Mouse (Mus musculus) spleen, postnatal 36 days (tissue): Measurements from ENCODE around the gene Krt26.

Source experiments
- DNase-seq, 2 experiments: peaks; one replicate each; pipeline ENCODE4 v3.0.0; 2022; ENCODE audit warnings: low spot score in 2 of 2, mixed read lengths in 1 of 2

The Krt26 gene

DNA sequence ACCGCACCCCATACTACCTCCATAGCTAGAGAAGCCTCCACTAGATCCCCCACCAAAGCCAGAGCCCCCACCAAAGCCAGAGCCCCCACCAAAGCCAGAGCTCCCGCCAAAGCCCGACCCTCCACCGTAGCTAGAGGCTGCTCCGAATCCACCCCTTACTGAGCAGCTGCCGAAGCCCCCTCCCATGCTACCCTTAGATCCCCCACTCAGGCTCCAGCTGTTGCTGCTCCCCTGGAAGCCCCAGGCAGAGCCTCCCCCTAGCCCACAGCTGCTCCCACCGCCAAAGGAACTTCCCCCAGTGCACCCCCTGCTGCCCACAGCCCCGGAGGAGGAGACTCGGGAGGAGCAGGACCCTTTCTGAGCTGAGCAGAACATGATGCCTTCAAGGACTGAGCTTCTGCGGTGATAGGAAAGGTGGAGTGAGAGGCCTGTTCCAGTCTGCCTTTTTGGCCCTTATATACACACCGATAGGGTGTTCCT is 52.9 kb downstream of the Krt26 start, which contains the start of gene Krt24:
TSS of gene Krt24 (minus strand) at position 430 of the 480 bp plus-strand sequence.
- no peak for DNase-seq

DNA sequence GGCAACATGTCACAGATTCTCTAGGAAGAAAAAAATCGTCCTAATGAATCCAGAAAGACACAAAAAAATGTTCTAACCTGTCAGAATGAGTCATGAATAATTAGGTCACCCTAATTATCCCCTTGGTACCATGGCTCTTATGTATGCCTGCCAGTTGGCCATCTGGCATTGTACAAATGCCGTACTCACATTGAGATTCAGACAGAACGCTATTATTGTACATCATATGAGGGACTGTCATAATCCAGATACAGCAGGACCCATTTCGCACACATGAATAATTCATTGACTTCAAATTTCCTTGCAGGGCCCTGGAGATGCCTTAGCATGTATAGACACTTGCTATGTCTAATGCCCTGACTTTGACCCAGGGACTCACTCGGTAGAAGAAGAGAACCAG is 53.8 kb downstream of the Krt26 start:
- DNase-seq: no peak

DNA sequence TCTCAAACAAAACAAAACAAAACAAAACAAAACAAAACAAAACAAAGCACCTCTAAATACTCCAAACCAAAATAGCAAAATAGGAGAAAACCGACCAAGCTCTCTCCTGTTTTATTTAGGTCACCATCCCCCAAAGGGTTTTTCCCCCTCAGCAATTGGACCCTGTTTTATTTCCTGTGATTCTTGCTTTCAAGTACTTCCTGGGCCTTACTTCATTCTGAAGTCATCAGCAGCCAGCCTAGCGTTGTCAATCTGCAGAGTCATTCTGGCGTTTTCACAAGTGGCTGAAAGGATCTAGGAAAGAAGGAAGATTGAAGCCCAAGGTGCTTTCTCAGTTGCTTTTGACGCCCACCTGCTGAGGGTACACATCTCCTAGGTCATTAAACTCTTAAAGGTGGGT is 54.4 kb downstream of the Krt26 start:
- no peak for DNase-seq

DNA sequence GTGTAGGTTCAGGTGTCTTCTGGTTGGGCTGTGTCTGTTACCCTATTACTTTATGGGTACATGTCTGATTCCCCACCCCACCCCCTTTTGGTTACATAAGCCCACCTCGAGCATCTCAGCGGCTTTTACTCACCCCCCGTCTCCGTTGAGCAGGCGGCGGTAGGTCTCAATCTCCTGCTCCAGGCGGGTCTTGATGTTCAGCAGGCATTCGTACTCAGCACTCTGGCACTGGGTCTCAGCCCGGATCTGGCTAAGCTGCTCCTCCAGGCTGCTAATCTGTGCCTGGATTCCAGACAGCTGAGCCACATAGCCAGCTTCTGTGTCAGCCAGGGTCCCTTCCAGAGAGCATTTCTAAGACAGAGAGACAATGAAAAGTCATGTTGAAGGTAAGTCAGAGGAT is 56.6 kb downstream of the Krt26 start:
- DNase-seq: no peak

DNA sequence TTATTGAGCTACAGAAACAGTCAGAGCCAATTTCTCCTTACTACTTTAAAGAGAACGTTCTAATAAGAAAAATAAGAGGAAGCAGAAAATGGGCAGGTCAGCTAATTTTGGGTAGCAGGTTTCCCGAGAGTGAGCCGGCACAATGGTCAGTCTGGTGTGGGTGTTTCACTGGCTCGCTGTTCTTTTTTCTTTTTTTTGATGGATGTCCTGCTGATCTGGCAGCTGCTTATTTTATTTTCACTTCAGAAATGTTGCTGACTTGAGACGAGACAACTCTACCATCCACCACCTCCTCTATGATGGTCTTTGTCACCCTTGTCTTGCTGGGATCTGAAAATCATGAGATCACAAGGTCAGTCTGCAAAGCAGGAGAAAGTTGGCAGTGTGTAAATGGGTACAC is 57.8 kb downstream of the Krt26 start:
- no peak for DNase-seq
